Mouse (Mus musculus) myocyte (in vitro differentiated cells): Measurements from ENCODE around the gene Cdh5.

Source experiments
- CEBPB ChIP-seq: IDR thresholded peaks from 2 replicates; pipeline ENCODE4 v1.6.1; 2011; ENCODE audit warnings: mild to moderate bottlenecking, moderate library complexity; ENCODE audit not compliant: poor library complexity, insufficient read depth, severe bottlenecking
- MAX ChIP-seq: IDR thresholded peaks from one replicate; pipeline ENCODE4 v1.6.1; 2011; ENCODE audit warnings: low read depth, mild to moderate bottlenecking, control low read depth
- POLR2A ChIP-seq: IDR thresholded peaks from one replicate; pipeline ENCODE4 v1.6.1; 2011; ENCODE audit warnings: low read depth, mild to moderate bottlenecking, control low read depth, moderate library complexity; ENCODE audit not compliant: insufficient read length
- POLR2AphosphoS2 ChIP-seq: IDR thresholded peaks from one replicate; pipeline ENCODE4 v1.6.1; 2011; ENCODE audit warnings: low read depth, control low read depth; ENCODE audit not compliant: insufficient read length

DNA sequence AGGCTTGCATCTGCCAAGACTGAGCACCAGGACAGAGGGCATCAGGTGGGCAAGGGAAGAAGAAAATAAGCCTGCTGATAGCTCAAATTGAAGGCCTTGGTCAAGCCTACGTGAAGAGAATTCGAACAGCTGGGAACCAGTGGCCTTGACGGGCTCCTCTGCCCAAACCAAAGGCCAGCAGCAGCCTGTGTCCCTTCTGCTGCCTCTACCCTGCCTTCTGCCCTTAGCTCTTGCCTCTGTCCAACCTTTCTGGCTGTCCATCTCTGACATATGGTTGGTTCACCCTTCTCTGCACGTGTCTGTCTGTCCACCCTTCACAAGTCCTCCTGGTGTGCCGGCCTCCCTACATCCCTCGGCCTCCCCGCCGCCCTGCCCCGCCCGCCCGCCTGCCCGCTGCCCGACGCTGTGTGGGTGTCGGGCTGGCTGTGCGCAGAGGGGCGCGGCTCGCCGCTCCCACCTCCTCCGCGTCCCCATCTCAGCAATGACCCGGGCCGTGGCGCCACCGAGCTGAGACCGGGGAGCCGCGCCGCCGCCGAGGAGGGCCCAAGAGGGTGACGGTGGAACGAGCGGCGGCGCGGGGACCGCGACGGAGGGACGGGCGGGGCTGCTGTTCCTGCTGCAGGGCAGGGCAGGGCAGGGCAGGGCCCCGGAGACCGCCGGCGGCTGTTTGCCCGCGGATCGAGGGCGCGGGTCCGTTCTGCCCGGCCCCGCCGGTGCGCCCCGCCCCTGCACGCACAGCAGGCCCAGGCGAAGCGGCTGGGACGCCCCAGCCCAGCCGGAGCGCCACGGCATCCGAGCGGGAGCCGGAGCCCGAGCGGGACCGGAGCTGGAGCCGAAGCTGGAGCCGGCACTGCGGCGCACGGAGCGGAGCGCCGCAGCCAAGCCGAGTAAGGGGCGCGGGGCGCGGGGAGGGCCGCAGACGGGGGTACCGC lies 69.0 kb downstream of the Cdh5 start, which contains the start of gene Bean1:
- no peak for TF ChIP-seq POLR2A
- no peak for TF ChIP-seq CEBPB
- TF ChIP-seq POLR2AphosphoS2 = no peak
- TF ChIP-seq MAX = no peak
